Mouse (Mus musculus): ENCODE data around the gene Meox1.

Gene Meox1

GRCm38 (mm10) chr11:101894204-101894603 lies at the start of gene Meox1:
Gene Meox1 (minus strand): TSS chr11:101894374.
- CTCF ChIA-PET: no interaction called here

- CTCF ChIA-PET: interaction anchor here (0.7 kb wide), 1 partner anchor 15 kb away, joined by 3 read pairs; no protein-coding TSS in a partner anchor
Measured at GRCm38 (mm10) chr11:101943055-101943454, 48.9 kb upstream of the Meox1 start.

- CTCF ChIA-PET: no interaction called here
Measured at GRCm38 (mm10) chr11:101937108-101937507, 42.9 kb upstream of the Meox1 start.

DNA sequence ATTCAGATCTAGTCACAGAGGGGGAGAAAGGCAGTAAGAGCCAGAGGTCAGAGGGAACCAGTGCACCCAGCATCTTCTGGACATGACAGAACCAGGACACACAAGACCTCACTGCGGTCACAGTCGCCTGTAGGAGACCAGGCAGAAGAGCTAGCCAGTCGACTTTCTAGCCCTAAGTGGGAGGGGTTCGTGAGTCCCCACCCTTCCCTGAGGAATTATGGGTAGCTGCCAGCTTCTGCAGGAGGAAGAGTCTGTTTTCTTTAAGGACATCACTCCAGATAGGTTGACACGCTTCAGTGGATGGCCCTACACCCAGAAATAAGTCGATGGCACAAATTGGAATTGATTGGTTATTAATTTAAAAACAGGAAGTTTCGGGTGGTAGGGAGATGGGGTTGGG lies 42.2 kb upstream of the Meox1 start:
- CTCF ChIA-PET: no interaction called here

DNA sequence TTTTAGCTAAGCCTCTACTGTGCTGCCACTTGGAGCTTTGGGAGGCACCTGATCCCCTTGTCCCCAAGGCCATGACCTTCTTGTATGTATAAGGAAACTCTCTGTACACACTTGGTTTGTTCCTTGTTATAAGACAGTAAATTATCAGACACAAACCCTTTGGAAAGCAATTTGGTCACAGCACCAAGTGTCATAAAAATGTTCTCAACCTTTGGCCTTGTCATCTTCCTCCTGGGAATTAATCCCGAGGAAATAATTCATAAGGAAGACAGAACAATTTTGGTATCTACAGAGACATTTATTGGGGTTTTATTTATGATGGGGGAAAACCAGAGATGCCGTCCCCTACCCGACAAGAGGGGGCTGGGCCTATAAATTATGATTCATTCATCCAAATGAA lies 41.6 kb upstream of the Meox1 start:
- CTCF ChIA-PET: no interaction called here

GRCm38 (mm10) chr11:101931978-101932377 lies 37.8 kb upstream of the Meox1 start:
- CTCF ChIA-PET: no interaction called here

GRCm38 (mm10) chr11:101928030-101928762 lies 34.0 kb upstream of the Meox1 start:
- CTCF ChIA-PET: interaction anchor here (0.6 to 1.4 kb wide), 2 partner anchors 15 to 41 kb away, joined by 3 to 5 read pairs; no protein-coding TSS in a partner anchor

DNA sequence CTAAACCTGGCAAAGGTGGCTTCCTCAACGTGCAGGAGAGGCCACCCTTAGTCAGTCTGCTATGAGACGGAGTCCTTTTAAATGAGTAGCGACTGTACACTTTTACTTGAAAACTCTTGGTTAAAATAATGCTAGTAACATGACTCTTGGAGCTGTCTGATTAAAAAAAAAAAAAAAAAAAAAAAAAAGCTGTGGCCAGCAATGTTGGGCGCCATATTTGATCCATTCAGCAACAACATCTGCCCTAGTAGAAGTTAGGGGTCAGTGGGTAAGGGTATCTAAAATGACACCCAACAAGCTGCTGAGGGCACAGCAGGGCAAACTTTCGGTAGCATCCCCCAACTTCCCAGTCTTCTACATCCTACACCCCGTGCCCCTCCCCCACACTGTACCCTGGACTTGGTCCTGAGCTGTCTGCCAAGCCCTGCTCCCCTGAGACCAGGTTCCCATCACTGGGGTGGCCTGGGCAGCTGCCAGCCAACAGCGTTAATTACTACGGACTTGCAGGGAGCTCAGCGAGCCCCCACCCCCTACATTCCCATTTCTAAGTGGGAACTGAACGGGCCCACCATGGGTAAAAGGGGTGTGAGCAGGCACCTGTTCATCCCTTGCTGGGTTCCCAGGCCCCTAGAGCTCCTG lies 32.9 kb upstream of the Meox1 start:
- CTCF ChIA-PET: interaction anchor here (0.6 to 1.4 kb wide), 2 partner anchors 16 to 42 kb away, joined by 3 to 5 read pairs; no protein-coding TSS in a partner anchor

DNA sequence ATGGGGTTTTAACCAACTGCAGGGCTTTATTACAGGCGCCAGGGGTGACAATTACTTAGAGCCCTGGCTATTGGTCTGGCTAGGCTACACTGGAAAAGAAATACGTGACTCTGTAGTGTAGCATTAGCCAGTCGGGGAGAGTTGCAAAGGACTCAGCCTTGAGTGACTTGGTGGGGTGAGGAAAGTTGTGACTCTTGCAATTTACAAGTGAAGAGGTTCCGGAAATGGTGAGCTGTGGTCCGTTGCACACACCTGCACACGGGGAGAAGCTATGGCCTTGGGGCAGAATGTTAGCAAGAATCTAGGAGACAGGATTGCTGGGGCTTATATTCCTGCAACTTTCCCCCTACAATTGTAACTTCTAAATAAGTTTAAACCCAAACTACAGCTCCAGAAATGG lies 31.5 kb upstream of the Meox1 start:
- CTCF ChIA-PET: interaction anchor here (0.6 to 2.5 kb wide), 5 partner anchors 9 to 108 kb away, joined by 3 to 11 read pairs (median 3); no protein-coding TSS in a partner anchor

DNA sequence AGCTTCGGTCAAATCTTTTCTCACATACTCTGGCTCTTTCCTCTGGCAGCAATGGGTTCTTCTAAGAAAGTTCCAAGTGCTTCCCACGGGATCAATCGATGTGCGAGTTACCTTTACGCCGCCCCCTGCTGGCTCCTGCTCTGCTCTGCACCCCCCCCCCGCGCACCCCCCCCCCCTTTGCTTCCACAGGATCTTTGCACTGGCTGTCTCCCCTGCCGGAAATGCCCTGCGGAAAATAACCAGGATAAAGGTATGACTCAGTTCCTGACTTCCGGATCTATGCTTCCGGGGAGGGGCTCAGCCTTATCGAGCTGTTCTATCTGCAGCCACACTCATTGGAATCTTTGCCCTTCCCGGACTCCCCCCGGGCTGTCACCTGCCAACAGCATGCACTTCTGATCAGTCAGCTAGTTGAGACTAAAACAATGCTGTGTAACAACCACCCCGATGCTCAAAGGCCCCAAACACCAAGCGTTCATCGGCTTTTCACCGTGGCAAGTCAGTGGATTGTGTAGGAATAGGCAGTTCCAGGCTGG lies 30.3 kb upstream of the Meox1 start:
- CTCF ChIA-PET: interaction anchor here (0.5 to 2.5 kb wide), 4 partner anchors 10 to 260 kb away, joined by 3 to 11 read pairs (median 6); no protein-coding TSS in a partner anchor

DNA sequence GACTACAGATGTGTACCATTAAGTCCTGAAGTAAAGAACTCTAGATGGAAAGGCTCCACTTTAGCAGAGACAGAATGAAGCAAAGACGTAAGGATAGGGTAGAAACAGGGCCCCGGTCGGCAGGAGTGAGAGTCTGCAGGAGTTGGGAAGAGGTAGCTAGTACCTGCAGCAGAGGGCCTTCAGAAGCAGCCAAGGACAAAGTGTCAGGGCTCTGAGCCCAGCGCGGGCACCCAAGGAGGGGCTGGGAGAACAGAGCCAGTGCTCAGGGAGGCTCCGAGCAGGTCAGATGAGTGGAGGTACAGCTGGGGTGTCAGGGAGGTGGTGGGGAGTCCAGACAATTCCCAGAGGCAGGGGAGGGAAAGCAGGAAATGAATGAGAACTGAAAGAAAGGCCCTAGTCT lies 29.8 kb upstream of the Meox1 start:
- CTCF ChIA-PET: interaction anchor here (1.3 to 2.5 kb wide), 2 partner anchors 10 to 42 kb away, joined by 3 to 11 read pairs; no protein-coding TSS in a partner anchor

GRCm38 (mm10) chr11:101921361-101921952 lies 27.3 kb upstream of the Meox1 start:
- CTCF ChIA-PET: no interaction called here

GRCm38 (mm10) chr11:101919660-101920059 lies 25.5 kb upstream of the Meox1 start:
- CTCF ChIA-PET: interaction anchor here (0.6 to 0.8 kb wide), 3 partner anchors 57 to 304 kb away, joined by 3 to 6 read pairs (median 3); no protein-coding TSS in a partner anchor

DNA sequence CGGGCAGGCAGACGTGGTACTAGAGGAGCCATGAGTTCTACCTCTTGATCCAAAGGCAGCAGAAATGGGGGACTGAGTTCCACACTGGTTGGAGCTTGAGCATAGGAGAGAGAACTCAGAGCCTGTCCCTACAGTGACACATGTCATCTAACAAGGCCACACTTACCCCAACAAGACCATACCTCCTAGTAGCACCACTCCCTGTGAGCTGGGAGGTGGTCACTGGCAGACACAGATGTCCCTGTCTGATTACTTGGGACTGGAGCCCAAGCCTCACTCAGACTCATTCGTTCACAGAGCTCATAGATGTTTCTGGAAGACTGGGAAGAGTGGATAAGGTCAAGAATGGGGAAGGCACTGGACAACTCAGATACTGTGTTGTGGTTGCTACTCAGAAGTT lies 24.4 kb upstream of the Meox1 start:
- CTCF ChIA-PET: no interaction called here

DNA sequence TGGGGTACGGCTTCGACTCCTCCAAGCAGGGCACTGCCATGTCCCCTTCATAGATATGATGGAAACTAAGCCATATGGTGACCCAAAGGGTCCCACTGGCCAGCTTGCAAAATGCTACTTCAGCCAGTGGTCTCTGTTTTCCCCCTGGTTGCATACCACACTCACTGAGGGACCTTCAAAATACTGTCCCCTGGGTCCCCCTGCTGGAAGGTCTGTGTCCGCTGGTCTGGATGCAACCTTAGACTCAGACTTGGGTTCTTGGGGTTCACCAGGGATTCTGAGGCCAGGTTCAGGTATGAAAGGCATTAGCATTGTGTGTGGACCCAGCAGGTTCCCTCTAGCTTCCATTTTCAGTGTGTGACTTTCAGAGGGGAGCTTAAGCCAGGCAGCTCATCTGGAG lies 22.6 kb upstream of the Meox1 start:
- CTCF ChIA-PET: no interaction called here

- CTCF ChIA-PET: interaction anchor here (1.4 to 1.5 kb wide), 2 partner anchors 11 to 55 kb away, joined by 3 to 6 read pairs; no protein-coding TSS in a partner anchor
Measured at GRCm38 (mm10) chr11:101913591-101913990, 19.4 kb upstream of the Meox1 start.

DNA sequence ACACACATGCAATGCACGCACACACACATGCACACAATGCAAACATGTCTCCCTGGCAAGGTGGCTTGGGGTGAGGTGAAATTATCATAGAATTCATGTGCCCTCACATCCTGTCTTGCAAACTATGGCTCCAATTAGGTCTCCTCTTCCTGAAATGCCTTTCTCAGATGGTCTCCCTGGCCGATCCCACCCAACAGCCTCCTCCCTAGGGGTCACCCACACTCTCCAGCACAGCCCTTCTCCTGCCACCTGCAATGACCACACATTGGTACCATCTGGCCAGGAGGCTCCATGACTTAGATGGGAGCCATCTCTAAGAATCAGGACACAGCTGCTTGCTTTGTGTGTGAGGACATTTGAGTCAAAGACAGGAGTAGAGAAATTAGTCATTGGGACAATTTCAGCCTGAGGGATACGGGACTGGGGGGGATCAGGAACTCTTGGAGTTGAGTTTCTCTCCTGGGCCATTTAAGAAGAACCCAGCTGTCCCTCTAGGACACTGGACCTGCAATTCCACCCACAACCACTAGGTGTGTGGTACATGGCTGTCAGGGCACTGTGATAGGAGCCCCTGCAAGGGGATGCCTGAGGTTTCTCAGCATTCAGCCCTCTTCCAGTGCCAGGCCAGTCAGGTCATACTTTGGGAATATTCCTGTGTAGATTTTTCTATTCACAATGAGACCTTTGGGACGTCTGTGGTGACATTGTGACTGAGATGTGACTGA lies 17.8 kb upstream of the Meox1 start:
- CTCF ChIA-PET: no interaction called here

DNA sequence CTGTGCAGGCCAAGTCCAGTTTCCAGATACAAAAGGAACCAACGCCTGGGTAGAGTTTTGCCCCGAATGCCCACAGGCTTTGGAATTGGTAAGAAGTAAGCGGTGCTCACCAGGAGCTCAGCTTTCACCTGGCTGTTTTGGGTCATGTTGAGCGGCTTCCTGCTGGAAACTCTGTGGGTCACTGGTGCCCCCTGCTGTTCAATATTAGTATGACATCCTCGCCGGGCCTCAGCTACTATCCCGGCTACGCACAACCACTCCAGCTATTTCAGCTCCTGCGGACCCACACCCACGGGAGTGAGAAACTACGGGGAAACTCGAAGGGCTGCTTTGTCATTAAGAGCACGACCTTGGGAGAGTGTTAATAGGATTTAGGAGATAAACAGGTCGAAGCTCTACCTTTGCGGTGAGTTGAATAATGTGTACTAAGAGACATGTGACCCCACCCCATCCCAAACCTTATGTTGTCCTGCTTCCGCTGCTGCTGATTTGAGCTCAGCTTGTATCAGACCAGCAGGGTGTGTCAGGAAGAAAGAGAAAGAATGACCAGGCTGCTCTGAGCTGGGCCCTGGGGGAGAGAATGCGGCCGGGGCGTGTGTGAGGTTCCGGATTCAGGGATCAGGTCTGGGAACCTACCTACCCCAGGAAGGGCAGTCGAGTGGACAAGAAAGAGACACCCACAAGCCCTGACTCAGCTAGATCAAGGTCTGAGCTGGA lies 16.2 kb upstream of the Meox1 start:
- CTCF ChIA-PET: interaction anchor here (0.5 to 0.6 kb wide), 2 partner anchors 71 to 1516 kb away, joined by 3 to 5 read pairs; no protein-coding TSS in a partner anchor

DNA sequence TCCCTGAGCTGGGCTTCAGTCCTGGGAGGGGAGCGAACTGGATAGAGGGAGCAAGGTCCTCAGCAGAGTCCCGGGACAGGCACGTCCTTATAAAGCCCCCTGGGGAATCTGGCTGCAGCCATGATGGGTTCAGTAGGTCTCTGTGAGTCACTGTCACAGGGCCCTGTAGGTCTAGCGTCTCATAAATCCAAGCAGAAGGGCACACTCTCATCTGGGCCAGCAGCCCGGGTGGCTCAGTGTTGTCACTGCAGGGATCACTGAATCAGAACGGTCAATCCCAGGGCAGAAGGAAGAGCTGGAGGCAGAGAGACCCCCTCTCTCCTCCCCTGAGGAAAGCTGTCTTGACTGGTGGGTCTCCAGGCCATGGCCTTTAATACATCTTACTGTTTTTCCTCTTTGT lies 14.6 kb upstream of the Meox1 start:
- CTCF ChIA-PET: no interaction called here

GRCm38 (mm10) chr11:101905115-101905514 lies 10.9 kb upstream of the Meox1 start:
- CTCF ChIA-PET: interaction anchor here (0.7 kb wide), 2 partner anchors 85 to 618 kb away, joined by 3 to 7 read pairs; no protein-coding TSS in a partner anchor

DNA sequence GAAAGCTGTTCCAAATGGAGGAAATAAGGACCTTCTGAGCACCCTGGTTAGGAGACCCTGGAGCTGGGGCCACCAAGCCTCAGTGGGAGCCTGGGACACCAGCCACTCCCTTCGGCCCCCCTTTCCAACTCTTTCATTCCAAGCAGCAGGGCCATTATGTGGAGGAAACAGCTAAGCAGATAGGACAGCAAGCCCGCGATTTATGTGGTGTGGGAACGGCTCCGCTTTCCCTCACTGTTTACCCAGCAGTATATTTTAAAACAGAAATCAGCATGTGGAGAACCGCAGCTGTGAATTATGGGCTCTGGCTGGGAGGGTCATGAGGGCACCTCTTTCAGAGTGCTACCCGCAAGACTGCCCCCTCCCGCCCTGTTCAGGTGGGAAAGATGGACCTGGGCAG lies 7.1 kb upstream of the Meox1 start:
- CTCF ChIA-PET: interaction anchor here (0.6 kb wide), 1 partner anchor 788 kb away, joined by 13 read pairs; no protein-coding TSS in a partner anchor

All from spleen, embryonic (tissue).